Mouse (Mus musculus) heart, postnatal 14 days (tissue): ENCODE data around the gene Prkag1. TPM values are rescaled to one million over a fixed set of nuclear protein-coding genes. Genes with fewer than 3 reads are reported as not detected.

Experiments
- DNase-seq, 2 experiments: peaks; one replicate each; pipeline ENCODE4 v3.0.0; 2021 to 2022
- intact Hi-C: fragments of 180-260 bp; cut with DNase I; formaldehyde crosslinking; loops from one replicate; pipeline ENCODE4 v1.15.1; 2025
- total RNA-seq, 2 experiments: library from RNA; stranded (reverse); gene quantifications; 2 replicates each; pipeline ENCODE4 v1.2.3; 2021

Prkag1 gene
- total RNA-seq, 2 experiments from 2014 or later: 91.8 to 93.6 TPM

DNA sequence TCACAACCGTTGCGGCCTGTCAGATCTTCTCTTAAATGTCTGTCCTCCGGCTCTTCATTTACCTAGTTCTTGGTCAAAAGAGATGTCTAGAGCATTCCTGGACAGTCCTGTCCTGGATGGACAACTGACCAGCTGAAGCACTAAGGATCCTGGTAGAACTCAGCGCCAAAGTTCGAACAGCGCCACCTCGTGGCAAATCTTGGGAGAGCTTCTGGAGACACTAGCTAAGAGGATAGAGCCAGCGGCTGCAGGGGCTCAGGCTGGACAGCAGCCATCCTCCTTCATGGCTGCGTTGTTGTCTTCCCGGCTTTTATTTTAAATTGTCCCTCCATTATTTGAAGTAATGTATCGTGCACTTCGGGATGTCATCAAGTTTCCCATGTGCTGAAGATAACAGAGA, 31.9 kb downstream of the Prkag1 start:
- intact Hi-C loops: loop anchor here (5.0 kb wide), 1 partner anchor 37 kb away; the partner anchor contains the start of gene Arf3
- peak; percentile 82 to 91 for DNase-seq

DNA sequence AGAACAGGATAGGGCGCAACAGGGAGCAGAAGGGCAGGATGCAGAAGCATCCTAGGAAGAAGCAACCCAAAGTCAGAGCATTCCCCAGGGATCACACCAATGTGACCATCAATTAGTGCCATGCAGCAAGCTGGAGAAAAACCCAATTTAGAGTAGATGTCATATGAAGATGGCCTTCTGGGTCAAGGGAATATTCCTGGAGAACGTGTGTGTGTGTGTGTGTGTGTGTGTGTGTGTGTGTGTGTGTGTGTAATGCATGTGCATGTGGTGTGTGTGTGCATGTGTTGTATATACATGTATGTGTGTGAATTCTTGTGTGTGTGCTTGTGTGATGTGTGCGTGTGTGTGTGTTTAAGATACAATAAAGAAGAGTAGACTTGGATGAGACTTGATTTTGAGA, 32.4 kb downstream of the Prkag1 start:
- intact Hi-C loops: loop anchor here (5.0 kb wide), 1 partner anchor 37 kb away; the partner anchor contains the start of gene Arf3

DNA sequence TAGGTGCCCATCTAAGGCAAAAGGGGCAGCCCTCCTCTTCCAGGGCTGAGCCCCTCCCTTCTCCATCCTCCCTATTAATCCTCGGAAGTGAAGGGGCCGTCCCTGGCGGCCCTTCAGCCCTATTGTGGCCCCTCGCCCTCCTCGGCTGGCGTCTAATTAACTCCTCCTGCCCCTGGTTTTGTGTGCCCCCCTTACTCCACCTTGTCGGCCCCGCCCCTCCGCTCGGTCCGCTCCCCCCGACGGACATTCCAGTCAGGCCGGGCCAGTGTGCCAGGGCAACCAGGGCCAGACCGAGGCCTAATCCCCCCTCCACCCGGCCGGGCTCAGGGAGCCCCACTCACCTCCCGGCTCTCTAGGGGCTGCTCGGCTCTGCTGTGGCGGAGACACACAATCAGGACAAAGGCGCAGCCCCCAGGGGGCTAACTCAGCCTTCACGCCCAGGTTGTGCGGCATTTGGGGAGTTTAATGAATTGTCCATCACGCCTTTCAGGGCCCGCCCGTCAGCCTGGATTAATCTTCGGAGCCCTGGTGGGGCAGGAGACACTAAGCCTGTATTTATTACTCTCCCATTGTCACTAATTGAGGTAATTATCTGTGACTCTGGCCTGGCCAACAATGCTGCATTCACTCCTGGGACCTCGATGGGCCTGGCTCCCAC, 33.4 kb downstream of the Prkag1 start:
- no peak for DNase-seq
- intact Hi-C loops: loop anchor here (5.0 kb wide), 1 partner anchor 36 kb away; the partner anchor contains the start of gene Arf3

More for the DNA sequence above, 32.4 kb downstream of the Prkag1 start:
- no peak for DNase-seq

DNA sequence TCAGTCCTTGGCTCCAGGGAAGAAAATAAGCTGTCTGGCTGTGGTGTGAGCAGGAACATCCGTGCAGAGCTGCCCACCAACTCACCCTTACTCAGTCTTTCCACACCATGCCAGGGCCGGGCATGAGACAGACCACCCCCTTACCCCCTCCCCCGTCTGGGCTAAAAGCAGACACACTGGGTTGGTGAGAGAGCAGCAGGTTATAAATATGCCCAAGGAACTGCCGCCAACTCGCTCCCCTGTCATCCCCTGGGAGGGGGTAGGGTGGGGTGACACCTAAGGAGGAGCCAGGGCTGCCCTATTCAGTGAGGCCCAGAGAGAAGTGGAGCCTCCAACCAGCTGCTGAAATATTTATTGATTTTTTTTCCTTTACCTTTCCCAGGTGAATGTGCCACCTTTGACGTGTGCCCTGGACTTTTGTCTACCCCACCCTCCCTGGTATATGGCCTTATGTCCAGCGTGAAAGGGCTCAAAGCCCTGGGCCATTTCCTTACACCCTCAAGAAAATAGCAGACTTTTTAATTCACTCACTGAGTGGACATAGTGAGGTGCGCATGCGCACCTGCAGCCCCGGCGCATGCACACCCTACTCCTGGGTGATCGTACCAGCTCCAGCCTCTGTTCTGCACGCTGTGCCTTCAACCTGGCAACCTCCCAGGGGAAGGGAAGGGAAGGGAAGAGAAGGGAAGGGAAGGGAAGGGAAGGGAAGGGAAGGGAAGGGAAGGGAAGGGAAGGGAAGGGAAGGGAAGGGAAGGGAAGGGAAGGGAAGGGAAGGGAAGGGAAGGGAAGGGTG, 34.3 kb downstream of the Prkag1 start:
- intact Hi-C loops: loop anchor here (5.0 kb wide), 1 partner anchor 35 kb away; the partner anchor contains the start of gene Arf3
- no peak for DNase-seq

DNA sequence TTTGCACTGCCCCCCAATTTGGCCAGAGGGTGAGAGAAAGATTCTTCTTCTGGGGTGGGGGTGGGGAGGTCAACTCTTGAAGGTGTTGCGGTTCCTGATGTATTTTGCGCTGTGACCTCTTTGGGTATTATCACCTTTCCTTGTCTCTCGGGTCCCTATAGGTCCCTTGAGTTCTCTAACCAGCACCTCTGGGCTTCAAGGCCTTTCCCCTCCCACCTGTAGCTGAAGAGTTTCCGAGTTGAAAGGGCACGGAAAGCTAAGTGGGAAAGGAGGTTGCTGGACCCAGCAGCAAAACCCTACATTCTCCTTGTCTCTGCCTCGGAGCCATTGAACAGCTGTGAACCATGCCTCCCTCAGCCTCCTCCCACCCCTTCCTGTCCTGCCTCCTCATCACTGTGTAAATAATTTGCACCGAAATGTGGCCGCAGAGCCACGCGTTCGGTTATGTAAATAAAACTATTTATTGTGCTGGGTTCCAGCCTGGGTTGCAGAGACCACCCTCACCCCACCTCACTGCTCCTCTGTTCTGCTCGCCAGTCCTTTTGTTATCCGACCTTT, 38.1 kb downstream of the Prkag1 start:
- intact Hi-C loops: loop anchor here (5.0 kb wide), 1 partner anchor 66 kb away; the partner anchor contains the start of gene Fkbp11
- DNase-seq: no peak

DNA sequence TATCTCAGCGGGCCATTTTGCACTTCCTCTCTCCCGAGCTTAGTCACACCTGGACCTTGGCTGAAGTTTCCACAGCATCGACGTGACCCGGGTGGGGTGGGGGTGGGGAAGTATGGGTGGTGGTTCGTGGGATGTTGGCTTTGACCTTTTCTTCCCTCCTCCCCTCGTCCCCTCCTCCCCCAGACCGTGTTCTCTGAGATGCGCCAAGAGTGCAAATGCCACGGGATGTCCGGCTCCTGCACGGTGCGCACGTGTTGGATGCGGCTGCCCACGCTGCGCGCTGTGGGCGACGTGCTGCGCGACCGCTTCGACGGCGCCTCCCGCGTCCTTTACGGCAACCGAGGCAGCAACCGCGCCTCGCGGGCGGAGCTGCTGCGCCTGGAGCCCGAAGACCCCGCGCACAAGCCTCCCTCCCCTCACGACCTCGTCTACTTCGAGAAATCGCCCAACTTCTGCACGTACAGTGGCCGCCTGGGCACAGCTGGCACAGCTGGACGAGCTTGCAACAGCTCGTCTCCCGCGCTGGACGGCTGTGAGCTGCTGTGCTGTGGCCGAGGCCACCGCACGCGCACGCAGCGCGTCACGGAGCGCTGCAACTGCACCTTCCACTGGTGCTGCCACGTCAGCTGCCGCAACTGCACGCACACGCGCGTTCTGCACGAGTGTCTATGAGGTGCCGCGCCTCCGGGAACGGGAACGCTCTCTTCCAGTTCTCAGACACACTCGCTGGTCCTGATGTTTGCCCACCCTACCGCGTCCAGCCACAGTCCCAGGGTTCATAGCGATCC, 38.9 kb downstream of the Prkag1 start:
- DNase-seq: no peak
- intact Hi-C loops: loop anchor here (5.0 kb wide), 1 partner anchor 65 kb away; the partner anchor contains the start of gene Fkbp11

DNA sequence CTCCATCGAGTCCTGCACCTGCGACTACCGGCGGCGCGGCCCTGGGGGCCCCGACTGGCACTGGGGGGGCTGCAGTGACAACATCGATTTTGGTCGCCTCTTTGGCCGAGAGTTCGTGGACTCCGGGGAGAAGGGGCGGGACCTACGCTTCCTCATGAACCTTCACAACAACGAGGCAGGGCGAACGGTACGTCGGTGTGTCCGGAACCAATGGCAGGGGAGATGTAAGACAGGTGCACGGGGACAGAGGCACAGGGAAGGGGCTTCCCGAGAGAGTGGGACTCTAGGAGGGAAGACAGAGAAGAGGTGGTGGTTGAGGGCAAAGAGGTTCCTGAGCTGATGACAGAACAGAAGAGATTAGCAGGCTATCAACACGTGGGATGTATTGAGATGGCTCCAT, 39.5 kb downstream of the Prkag1 start:
- intact Hi-C loops: loop anchor here (5.0 kb wide), 1 partner anchor 64 kb away; the partner anchor contains the start of gene Fkbp11
- DNase-seq: no peak

DNA sequence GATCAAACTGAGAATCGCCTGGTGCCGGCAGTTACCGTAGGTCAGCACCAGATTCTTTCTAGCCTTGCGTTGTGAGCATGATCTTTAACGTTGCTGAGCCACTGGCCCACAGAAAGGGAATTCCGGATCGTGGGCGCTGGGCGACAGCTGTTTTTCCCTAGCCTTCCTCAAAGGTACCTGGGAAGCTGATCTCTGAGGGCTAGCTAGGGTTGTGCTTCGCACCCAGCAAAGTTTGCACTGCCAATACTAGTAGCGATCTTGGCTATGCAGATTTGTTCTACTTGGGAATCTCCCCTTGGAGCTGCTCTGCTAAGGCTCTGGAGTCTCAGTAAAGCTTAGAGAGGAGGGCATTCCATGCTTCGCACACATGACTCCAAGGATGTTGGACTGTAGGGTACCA, 40.1 kb downstream of the Prkag1 start:
- intact Hi-C loops: loop anchor here (5.0 kb wide), 1 partner anchor 64 kb away; the partner anchor contains the start of gene Fkbp11
- DNase-seq: no peak

DNA sequence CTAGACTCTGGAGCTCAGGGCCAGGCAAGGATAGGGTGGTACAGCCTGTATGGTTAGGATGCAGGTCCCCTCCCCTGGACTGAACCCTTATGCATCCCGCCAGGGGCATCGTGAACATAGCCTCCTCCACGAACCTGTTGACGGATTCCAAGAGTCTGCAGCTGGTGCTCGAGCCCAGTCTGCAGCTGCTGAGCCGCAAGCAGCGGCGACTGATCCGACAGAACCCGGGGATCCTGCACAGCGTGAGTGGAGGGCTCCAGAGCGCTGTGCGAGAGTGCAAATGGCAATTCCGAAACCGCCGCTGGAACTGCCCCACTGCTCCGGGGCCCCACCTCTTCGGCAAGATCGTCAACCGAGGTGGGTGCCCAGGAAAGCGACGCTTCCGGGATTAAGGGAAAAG, 40.6 kb downstream of the Prkag1 start:
- DNase-seq: no peak
- intact Hi-C loops: loop anchor here (5.0 kb wide), 1 partner anchor 63 kb away; the partner anchor contains the start of gene Fkbp11

DNA sequence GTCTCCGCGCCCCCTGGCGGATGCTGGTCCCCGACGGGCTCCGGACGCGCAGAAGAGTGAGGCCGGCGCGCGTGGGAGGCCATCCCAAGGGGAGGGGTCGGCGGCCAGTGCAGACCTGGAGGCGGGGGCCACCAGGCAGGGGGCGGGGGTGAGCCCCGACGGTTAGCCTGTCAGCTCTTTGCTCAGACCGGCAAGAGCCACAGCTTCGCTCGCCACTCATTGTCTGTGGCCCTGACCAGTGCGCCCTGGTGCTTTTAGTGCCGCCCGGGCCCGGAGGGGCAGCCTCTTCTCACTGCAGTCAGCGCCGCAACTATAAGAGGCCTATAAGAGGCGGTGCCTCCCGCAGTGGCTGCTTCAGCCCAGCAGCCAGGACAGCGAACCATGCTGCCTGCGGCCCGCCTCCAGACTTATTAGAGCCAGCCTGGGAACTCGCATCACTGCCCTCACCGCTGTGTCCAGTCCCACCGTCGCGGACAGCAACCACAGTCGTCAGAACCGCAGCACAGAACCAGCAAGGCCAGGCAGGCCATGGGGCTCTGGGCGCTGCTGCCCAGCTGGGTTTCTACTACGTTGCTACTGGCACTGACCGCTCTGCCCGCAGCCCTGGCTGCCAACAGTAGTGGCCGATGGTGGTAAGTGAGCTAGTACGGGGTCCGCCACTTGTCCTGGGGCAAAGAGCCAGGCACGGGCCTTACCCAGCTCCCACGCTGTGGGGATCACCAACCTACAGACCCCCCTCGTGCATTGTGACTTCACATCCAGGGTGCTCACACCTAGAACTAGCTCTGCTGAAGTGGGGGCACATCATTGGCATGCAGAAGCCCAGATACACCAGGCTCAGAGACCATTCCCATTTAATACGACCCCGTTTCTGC, 41.4 kb downstream of the Prkag1 start, which contains the start of gene Wnt1:
Gene Wnt1 (plus strand): TSS at position 197 of the 875 bp plus-strand sequence.
- intact Hi-C loops: loop anchor here (5.0 to 10.0 kb wide), 2 partner anchors 63 to 85 kb away; partner anchors contain the start of genes Ccdc65 and Fkbp11
- DNase-seq: peak; percentile 73 to 77

DNA sequence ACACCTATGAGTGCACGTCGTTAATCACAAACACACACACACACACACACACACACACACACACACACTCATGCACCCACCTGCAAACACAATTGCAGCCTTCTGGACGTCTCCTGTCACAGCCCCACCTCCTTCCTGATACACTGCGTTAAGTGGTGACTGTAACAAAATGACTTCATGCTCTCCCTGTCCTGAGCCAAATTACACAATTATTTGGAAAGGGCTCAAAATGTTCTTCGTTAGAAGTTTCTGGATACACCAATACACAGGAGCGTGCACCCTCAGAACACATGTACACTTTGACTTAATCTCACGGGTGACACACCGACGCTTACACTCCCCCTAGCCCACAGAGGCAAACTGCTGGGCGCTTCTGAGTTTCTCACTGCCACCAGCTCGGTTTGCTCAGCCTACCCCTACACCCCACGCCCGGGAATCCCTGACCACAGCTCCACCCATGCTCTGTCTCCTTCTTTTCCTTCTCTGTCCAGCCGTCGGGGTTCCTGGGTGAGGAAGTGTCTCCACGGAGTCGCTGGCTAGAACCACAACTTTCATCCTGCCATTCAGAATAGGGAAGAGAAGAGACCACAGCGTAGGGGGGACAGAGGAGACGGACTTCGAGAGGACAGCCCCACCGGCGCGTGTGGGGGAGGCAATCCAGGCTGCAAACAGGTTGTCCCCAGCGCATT, 42.2 kb downstream of the Prkag1 start:
- DNase-seq: no peak
- intact Hi-C loops: loop anchor here (10.0 kb wide), 1 partner anchor 84 kb away; the partner anchor contains the start of gene Ccdc65

DNA sequence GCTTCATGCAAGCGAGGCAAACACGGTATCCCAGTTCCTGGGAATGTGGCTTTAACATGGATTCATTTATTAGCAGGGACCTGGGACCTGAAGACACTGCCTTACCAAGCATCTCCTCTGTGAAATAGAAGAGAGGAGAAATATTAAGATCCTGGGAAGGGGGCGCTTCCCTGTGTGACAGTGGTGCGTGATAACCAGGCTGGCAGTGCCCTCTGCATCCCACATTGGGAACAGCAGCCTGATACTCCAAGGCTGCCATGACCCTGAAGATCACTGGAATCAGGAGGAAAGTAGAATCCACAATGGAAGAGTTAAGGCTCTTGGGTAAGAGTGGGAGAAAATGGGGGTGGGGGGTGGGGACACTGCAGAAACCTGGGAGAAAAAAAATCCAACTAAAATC, 43.4 kb downstream of the Prkag1 start:
- no peak for DNase-seq
- intact Hi-C loops: loop anchor here (10.0 kb wide), 1 partner anchor 83 kb away; the partner anchor contains the start of gene Ccdc65

DNA sequence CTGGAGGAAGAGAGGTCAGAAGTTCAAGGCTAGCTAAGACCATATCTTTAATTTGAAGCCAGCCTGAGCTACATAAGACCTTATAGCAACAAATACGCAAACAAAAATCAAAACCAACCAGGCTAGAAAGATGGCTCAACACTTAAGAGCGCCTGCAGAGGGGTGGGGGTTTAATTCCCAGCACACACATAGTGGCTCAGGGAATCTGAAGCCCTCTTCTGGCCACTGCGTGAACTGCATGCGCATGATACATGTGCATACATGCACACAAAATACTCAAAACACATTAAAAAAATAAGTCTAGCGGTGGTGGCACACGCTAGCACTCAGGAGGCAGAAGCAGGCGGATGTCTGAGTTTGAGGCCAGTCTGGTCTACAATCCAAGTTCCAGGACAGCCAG, 45.6 kb downstream of the Prkag1 start:
- intact Hi-C loops: loop anchor here (10.0 kb wide), 1 partner anchor 81 kb away; the partner anchor contains the start of gene Ccdc65
- no peak for DNase-seq

DNA sequence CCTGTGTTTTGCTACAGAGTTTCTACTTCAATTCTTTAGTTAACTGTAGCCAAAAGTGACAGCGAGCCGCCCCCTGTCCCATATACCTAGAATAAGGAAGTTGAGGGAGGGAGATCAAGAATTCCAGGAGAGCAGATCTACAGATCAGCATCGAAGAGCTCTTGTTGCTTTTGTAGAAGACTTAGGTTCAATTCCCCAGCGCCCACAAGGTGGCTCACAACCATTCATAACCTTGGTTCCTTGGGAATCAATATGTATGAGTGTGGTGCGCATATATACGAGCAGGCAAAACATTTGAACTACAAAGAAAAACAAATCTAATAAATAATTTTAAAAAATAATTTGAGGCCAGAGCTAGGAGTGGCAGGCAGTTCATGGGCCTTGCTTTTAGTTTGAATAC, 50.2 kb downstream of the Prkag1 start:
- no peak for DNase-seq
- intact Hi-C loops: loop anchor here (10.0 kb wide), 1 partner anchor 76 kb away; the partner anchor contains the start of gene Ccdc65

DNA sequence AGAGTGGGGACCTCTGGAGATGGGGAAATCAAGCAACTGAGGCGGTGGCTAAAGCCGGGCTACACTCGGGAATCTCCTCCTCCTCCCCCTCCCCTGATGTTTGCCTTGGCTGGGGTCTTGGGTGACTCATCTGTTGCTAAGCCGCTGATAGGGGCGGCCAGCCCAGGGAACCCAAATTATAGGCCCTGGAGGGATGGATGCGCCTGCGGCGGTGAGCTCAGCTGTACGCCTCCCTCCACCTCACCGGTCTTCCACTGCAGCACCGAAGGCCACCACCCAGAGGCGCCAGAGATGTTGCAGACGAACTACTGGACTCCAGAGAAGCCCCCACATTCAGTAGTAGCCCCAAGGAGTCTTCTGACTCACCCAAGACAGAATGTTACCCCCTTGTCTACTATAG, 50.7 kb downstream of the Prkag1 start:
- intact Hi-C loops: loop anchor here (10.0 kb wide), 1 partner anchor 76 kb away; the partner anchor contains the start of gene Ccdc65
- DNase-seq: peak; percentile 60 to 62

DNA sequence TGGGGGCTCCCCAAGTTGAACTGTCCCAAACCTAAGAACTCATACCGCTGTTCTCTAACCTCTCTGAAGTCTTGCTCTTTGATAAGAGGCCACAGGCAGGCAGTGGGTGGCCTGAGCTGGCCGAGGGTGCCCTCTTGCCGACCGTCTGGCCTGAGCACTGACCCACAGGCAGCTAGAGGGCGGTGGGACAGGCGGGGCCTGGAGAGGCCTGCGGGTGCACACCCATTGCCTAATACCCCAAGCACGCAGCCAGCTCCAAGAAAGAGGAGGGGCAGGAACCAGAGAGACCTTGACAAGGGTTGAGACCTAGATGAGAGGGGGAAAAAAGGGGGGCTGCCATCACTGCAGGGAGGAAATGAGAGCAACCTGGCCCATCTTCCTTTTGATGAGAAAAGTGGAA, 51.2 kb downstream of the Prkag1 start:
- intact Hi-C loops: loop anchor here (10.0 kb wide), 1 partner anchor 75 kb away; the partner anchor contains the start of gene Ccdc65
- peak in 1 of 2 experiments; percentile 48 for DNase-seq

DNA sequence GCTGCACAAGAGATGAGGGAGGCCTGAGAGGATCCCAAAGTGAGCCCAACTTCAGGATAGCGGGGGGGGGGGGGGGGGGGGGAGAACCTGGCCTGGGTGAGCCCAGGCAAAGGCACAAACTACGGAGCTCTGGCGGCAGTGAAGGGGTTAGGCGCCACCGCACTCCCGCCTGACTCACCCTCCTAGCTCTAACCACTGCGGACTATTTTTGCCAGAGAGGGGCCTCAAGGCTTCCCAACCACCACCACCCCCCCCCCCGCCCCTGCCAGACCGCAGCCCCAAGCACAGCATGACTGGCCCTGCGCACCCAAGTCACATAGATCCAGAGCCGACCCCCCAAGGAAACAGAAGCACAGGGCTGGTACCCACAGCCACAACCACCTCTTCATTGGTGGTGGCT, 52.5 kb downstream of the Prkag1 start:
- intact Hi-C loops: no loop called here
- no peak for DNase-seq
